Mouse (Mus musculus) CH12.LX (cell line): Measurements from ENCODE around the gene Map4k4. TPM values are rescaled to one million over a fixed set of nuclear protein-coding genes. Genes with fewer than 3 reads are reported as not detected.

Experiments used
- DNase-seq: peaks from one replicate; pipeline ENCODE4 v3.0.0-alpha.2; 2013; ENCODE audit errors: extremely low read depth
- H3K27ac ChIP-seq: 2 replicates; pipeline ENCODE4 v1.5.1; 2012; ENCODE audit warnings: low read depth, mild to moderate bottlenecking, control low read depth, moderate library complexity; ENCODE audit not compliant: insufficient read depth
- H3K27me3 ChIP-seq: replicated peaks from 2 replicates; pipeline ENCODE3; 2012; ENCODE audit warnings: inconsistent platforms
- H3K36me3 ChIP-seq, 2 experiments: replicated peaks in 1 of 2; 2 replicates each; pipeline versions ENCODE3 to v1.6.1; 2012; ENCODE audit warnings: inconsistent platforms in 1 of 2, low read length in 1 of 2, mild to moderate bottlenecking in 1 of 2, mixed read lengths in 1 of 2, moderate library complexity in 1 of 2; ENCODE audit not compliant: control insufficient read depth in 1 of 2, insufficient read depth in 1 of 2
- H3K4me1 ChIP-seq, 2 experiments: 2 replicates each; pipeline ENCODE4 v1.6.1; 2012; ENCODE audit warnings: inconsistent platforms in 1 of 2, moderate library complexity in 1 of 2; ENCODE audit not compliant: insufficient read depth in 2 of 2, control insufficient read depth in 1 of 2
- H3K4me2 ChIP-seq: 2 replicates; pipeline ENCODE4 v1.6.1; 2012; ENCODE audit warnings: low read depth, mild to moderate bottlenecking, control low read depth; ENCODE audit not compliant: poor library complexity, insufficient read depth, severe bottlenecking
- H3K4me3 ChIP-seq, 3 experiments: fragments of 150-350 bp in 1 of 3; sonication (generic) in 1 of 3; replicated peaks in 1 of 3; 2 replicates each; pipeline versions ENCODE3 to v1.5.1; 2011 to 2012; ENCODE audit warnings: low read depth in 2 of 3, low read length in 2 of 3, mild to moderate bottlenecking in 2 of 3, moderate library complexity in 2 of 3, control low read depth in 1 of 3, improper control_type of control experiment in 1 of 3, inconsistent platforms in 1 of 3, mixed read lengths in 1 of 3; ENCODE audit not compliant: poor library complexity in 1 of 3
- H3K79me2 ChIP-seq: replicated peaks from 2 replicates; pipeline ENCODE4 v1.6.1; 2012; ENCODE audit warnings: mild to moderate bottlenecking, moderate library complexity; ENCODE audit not compliant: control insufficient read depth, poor library complexity, insufficient read depth, severe bottlenecking; ENCODE audit errors: extremely low read depth
- H3K9ac ChIP-seq: 2 replicates; pipeline ENCODE4 v1.6.1; 2012; ENCODE audit warnings: low read depth, mild to moderate bottlenecking, control low read depth, moderate library complexity; ENCODE audit not compliant: insufficient read depth
- H3K9me3 ChIP-seq: replicated peaks from 2 replicates; pipeline ENCODE3; 2012; ENCODE audit warnings: low read length, inconsistent platforms, mixed read lengths
- BHLHE40 ChIP-seq: IDR thresholded peaks from 2 replicates; pipeline ENCODE4 v1.6.1; 2011; ENCODE audit warnings: mild to moderate bottlenecking, low read depth, low read length, improper control_type of control experiment
- CHD1 ChIP-seq: IDR thresholded peaks from 2 replicates; pipeline ENCODE4 v1.6.1; 2012; ENCODE audit warnings: low read depth, low read length, improper control_type of control experiment, inconsistent platforms
- CHD2 ChIP-seq: IDR thresholded peaks from 2 replicates; pipeline ENCODE4 v1.6.1; 2011; ENCODE audit warnings: low read length, improper control_type of control experiment
- EP300 ChIP-seq: IDR thresholded peaks from 2 replicates; pipeline ENCODE4 v1.6.1; 2011; ENCODE audit warnings: low read length, improper control_type of control experiment
- ETS1 ChIP-seq: conservative IDR thresholded peaks from 2 replicates; pipeline ENCODE4 v1.6.1; 2012; ENCODE audit warnings: low read depth, mild to moderate bottlenecking, inconsistent platforms, low read length, improper control_type of control experiment, moderate library complexity
- GABPA ChIP-seq: IDR thresholded peaks from 2 replicates; pipeline ENCODE4 v1.6.1; 2012; ENCODE audit warnings: low read depth, low read length, improper control_type of control experiment, inconsistent platforms; ENCODE audit not compliant: insufficient replicate concordance
- HCFC1 ChIP-seq: IDR thresholded peaks from 2 replicates; pipeline ENCODE4 v1.6.1; 2012; ENCODE audit warnings: low read depth, mild to moderate bottlenecking, inconsistent platforms, low read length, improper control_type of control experiment
- IRF4 ChIP-seq: IDR thresholded peaks from 2 replicates; pipeline ENCODE4 v1.6.1; 2014; ENCODE audit warnings: low read depth, mild to moderate bottlenecking, inconsistent platforms, low read length, improper control_type of control experiment
- JUN ChIP-seq: IDR thresholded peaks from 2 replicates; pipeline ENCODE4 v1.6.1; 2011; ENCODE audit warnings: low read depth, mild to moderate bottlenecking, low read length, improper control_type of control experiment, moderate library complexity; ENCODE audit not compliant: insufficient read depth
- MAFK ChIP-seq: IDR thresholded peaks from 2 replicates; pipeline ENCODE4 v1.6.1; 2011; ENCODE audit warnings: low read length, improper control_type of control experiment; ENCODE audit not compliant: insufficient replicate concordance
- MAZ ChIP-seq: IDR thresholded peaks from 2 replicates; pipeline ENCODE4 v1.6.1; 2012; ENCODE audit warnings: low read depth, mild to moderate bottlenecking, inconsistent platforms, low read length, improper control_type of control experiment, moderate library complexity
- MEF2A ChIP-seq: IDR thresholded peaks from 2 replicates; pipeline ENCODE4 v1.6.1; 2014; ENCODE audit warnings: low read depth, mild to moderate bottlenecking, inconsistent platforms, low read length, improper control_type of control experiment, borderline replicate concordance
- MXI1 ChIP-seq: IDR thresholded peaks from 2 replicates; pipeline ENCODE4 v1.6.1; 2011; ENCODE audit warnings: mild to moderate bottlenecking, low read depth, low read length, improper control_type of control experiment
- MYC ChIP-seq: IDR thresholded peaks from 2 replicates; pipeline ENCODE4 v1.6.1; 2011; ENCODE audit warnings: low read depth, mild to moderate bottlenecking, improper control_type of control experiment, low read length
- POLR2AphosphoS2 ChIP-seq: IDR thresholded peaks from 2 replicates; pipeline ENCODE4 v1.6.1; 2011; ENCODE audit warnings: low read depth, low read length, improper control_type of control experiment
- RAD21 ChIP-seq: IDR thresholded peaks from 2 replicates; pipeline ENCODE4 v1.6.1; 2011; ENCODE audit warnings: low read depth, mild to moderate bottlenecking, low read length, improper control_type of control experiment, moderate library complexity
- RCOR1 ChIP-seq: conservative IDR thresholded peaks from 2 replicates; pipeline ENCODE4 v1.6.1; 2012; ENCODE audit warnings: low read depth, mild to moderate bottlenecking, inconsistent platforms, low read length, improper control_type of control experiment
- SMC3 ChIP-seq: IDR thresholded peaks from 2 replicates; pipeline ENCODE4 v1.6.1; 2011; ENCODE audit warnings: low read depth, low read length, improper control_type of control experiment
- TCF12 ChIP-seq: IDR thresholded peaks from 2 replicates; pipeline ENCODE4 v1.6.1; 2014; ENCODE audit warnings: low read depth, mild to moderate bottlenecking, inconsistent platforms, low read length, improper control_type of control experiment
- UBTF ChIP-seq: IDR thresholded peaks from 2 replicates; pipeline ENCODE4 v1.6.1; 2012; ENCODE audit warnings: low read depth, mild to moderate bottlenecking, inconsistent platforms, low read length, improper control_type of control experiment, moderate library complexity
- USF1 ChIP-seq: IDR thresholded peaks from 2 replicates; pipeline ENCODE4 v1.6.1; 2014; ENCODE audit warnings: low read depth, mild to moderate bottlenecking, inconsistent platforms, low read length, improper control_type of control experiment
- USF2 ChIP-seq: conservative IDR thresholded peaks from 2 replicates; pipeline ENCODE4 v1.6.1; 2011; ENCODE audit warnings: low read depth, low read length, improper control_type of control experiment
- ZC3H11A ChIP-seq: IDR thresholded peaks from 2 replicates; pipeline ENCODE4 v1.6.1; 2012; ENCODE audit warnings: low read depth, mild to moderate bottlenecking, inconsistent platforms, low read length, improper control_type of control experiment
- ZKSCAN1 ChIP-seq: IDR thresholded peaks from 2 replicates; pipeline ENCODE4 v1.6.1; 2012; ENCODE audit warnings: low read depth, inconsistent platforms, low read length, improper control_type of control experiment, borderline replicate concordance
- ZNF384 ChIP-seq: IDR thresholded peaks from 2 replicates; pipeline ENCODE4 v1.6.1; 2012; ENCODE audit warnings: low read depth, low read length, improper control_type of control experiment, inconsistent platforms
- dilution Hi-C: fragments of 300-500 bp; cut with MboI; formaldehyde crosslinking; loops from 2 replicates; pipeline ENCODE4 v1.14.3; 2020; ENCODE audit warnings: low sequenced_read_pairs; ENCODE audit not compliant: extremely low pct_unique_long_range_greater_than_20kb, extremely low pct_ligation_motif_present
- in situ Hi-C: fragments of 300-500 bp; cut with MboI; formaldehyde crosslinking; loops from 3 replicates; pipeline ENCODE4 v1.14.3; 2019; ENCODE audit warnings: low sequenced_read_pairs, low pct_ligation_motif_present, low pct_unique_long_range_greater_than_20kb, mixed read lengths
- polyA plus RNA-seq: library from polyadenylated mRNA; unstranded; fragments of >175 nt; gene quantifications from 2 replicates; pipeline ENCODE4 v1.2.1, GENCODE M21; 2012; ENCODE audit warnings: low read depth; ENCODE audit not compliant: insufficient read length
- total RNA-seq, 2 experiments: library from RNA; depleted of rRNA; stranded (reverse); fragments of 300-350 nt in 1 of 2; fragments of >200 nt in 1 of 2; gene quantifications; 2 replicates each; pipeline ENCODE4 v1.2.3; 2012 to 2014

The Map4k4 gene
- total and polyA plus RNA-seq, 3 experiments: 21.8 to 46.3 (median 41.0) TPM

DNA sequence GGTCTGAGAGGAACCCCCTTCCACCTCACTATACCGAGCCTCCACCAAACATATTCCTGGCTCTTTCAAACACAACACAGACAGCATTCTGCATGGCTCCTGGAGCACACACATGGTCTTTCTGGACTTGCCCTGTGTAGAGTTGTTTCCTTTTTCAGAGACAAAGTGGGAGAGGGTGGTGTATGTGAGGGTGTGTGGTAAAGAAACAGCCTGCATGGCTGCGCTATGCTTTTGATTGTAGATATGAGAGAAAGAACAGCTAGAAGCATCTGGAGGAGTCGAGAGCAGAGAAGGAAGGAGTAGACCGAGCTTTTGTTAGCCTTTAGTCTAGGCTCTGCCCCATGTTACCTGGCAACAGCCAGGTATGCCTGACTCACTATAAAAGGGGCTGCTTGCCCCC lies 162.7 kb downstream of the Map4k4 start:
- H3K79me2 ChIP-seq: no peaks in the 10 kb centered on the region
- H3K4me3 ChIP-seq: no peak overlapping the region
- H3K27ac ChIP-seq: no peak overlapping the region
- H3K27me3 ChIP-seq: peaks cover 3% of the 10 kb centered on the region
- no peak for DNase-seq
- H3K36me3 ChIP-seq: no peaks in the 10 kb centered on the region
- no peak overlapping the region for H3K4me2 ChIP-seq
- no peaks in the 10 kb centered on the region for H3K9me3 ChIP-seq
- in situ Hi-C loops (no loop called here), dilution Hi-C loops (no loop called here)
- H3K9ac ChIP-seq: no peak overlapping the region
- TF ChIP-seq EP300 (no peak), MEF2A (no peak), ZNF384 (no peak), MAFK (no peak), MXI1 (no peak), UBTF (no peak), ZKSCAN1 (no peak), JUN (no peak), TCF12 (no peak)
- H3K4me1 ChIP-seq: peaks cover 5 to 18% of the 10 kb centered on the region in 2 experiments; a peak in 3 of 4 replicates

GRCm38 (mm10) chr1:40064508-40064907 lies 163.8 kb downstream of the Map4k4 start:
- H3K9me3 ChIP-seq: no peaks in the 10 kb centered on the region
- no peaks in the 10 kb centered on the region for H3K36me3 ChIP-seq
- dilution Hi-C loops: no loop called here
- no peak overlapping the region for H3K4me2 ChIP-seq
- H3K27me3 ChIP-seq: peaks cover 3% of the 10 kb centered on the region
- H3K79me2 ChIP-seq: no peaks in the 10 kb centered on the region
- DNase-seq: no peak
- H3K27ac ChIP-seq: no peak overlapping the region
- TF ChIP-seq SMC3: no peak
- no peak for TF ChIP-seq MYC
- no peak for TF ChIP-seq USF2
- TF ChIP-seq CHD2: no peak
- no peak for TF ChIP-seq RCOR1
- no peak overlapping the region for H3K4me3 ChIP-seq
- H3K9ac ChIP-seq: no peak overlapping the region
- H3K4me1 ChIP-seq: peaks cover 0 to 7% of the 10 kb centered on the region in 2 experiments; a peak in 2 of 4 replicates
- in situ Hi-C loops: no loop called here

GRCm38 (mm10) chr1:40072558-40072957 lies 171.8 kb downstream of the Map4k4 start:
- Histone ChIP-seq H3K4me1 (peaks cover 6 to 31% of the 10 kb centered on the region in 2 experiments), H3K27ac (no peak overlapping the region), H3K4me3 (no peak overlapping the region), H3K9me3 (no peaks in the 10 kb centered on the region), H3K36me3 (no peaks in the 10 kb centered on the region), H3K27me3 (peaks cover 2% of the 10 kb centered on the region), H3K79me2 (no peaks in the 10 kb centered on the region), H3K4me2 (no peak overlapping the region), H3K9ac (no peak overlapping the region)
- no peak for DNase-seq
- in situ Hi-C loops: no loop called here
- dilution Hi-C loops: no loop called here
- TF ChIP-seq EP300 (no peak), USF1 (no peak), POLR2AphosphoS2 (no peak), IRF4 (no peak), HCFC1 (no peak), BHLHE40 (no peak), CHD1 (no peak), RAD21 (no peak), ZC3H11A (no peak), ETS1 (no peak), GABPA (no peak), ZNF384 (no peak), MAZ (no peak), RCOR1 (no peak), UBTF (no peak)
